Mouse (Mus musculus) liver, embryonic 16.5 days (tissue): ENCODE measurements at regions not wholly inside any gene's neighbourhood (a gene's known extent, or its start where the extent isn't known, plus 50 kb on each side); places are given as distances from the start of the nearest gene placed in this dataset.

ENCODE experiments used
- ATAC-seq: fragments of 200-750 bp; cut with Nextera tagmentation; 2 replicates; pipeline ENCODE4 v1.8.0; 2017; ENCODE audit warnings: low read depth, mild to moderate bottlenecking, moderate number of reproducible peaks, moderate library complexity
- H3K27ac ChIP-seq: fragments of 300-500 bp; sonication (generic); 2 replicates; pipeline ENCODE4 v1.5.1; 2014; ENCODE audit warnings: mild to moderate bottlenecking, low read length
- H3K27me3 ChIP-seq: fragments of 300-500 bp; sonication (generic); 2 replicates; pipeline ENCODE4 v1.6.1; 2014; ENCODE audit warnings: low read depth, low read length, mixed read lengths; ENCODE audit not compliant: control insufficient read depth, insufficient read depth
- H3K36me3 ChIP-seq: fragments of 300-500 bp; sonication (generic); 2 replicates; pipeline ENCODE4 v1.6.1; 2014; ENCODE audit warnings: mild to moderate bottlenecking; ENCODE audit not compliant: control insufficient read depth, insufficient read depth
- H3K4me1 ChIP-seq: fragments of 300-500 bp; sonication (generic); 2 replicates; pipeline ENCODE4 v1.6.1; 2014; ENCODE audit warnings: low read depth, low read length, mixed read lengths; ENCODE audit not compliant: control insufficient read depth
- H3K4me2 ChIP-seq: fragments of 300-500 bp; sonication (generic); 2 replicates; pipeline ENCODE4 v1.6.1; 2014; ENCODE audit warnings: low read depth, low read length, mixed read lengths
- H3K4me3 ChIP-seq: fragments of 300-500 bp; sonication (generic); 2 replicates; pipeline ENCODE4 v1.5.1; 2014; ENCODE audit warnings: low read depth, mild to moderate bottlenecking, low read length
- H3K9ac ChIP-seq: fragments of 300-500 bp; sonication (generic); 2 replicates; pipeline ENCODE4 v1.6.1; 2014; ENCODE audit warnings: low read depth, low read length
- H3K9me3 ChIP-seq: fragments of 300-500 bp; sonication (generic); replicated peaks from 2 replicates; pipeline ENCODE4 v1.6.1; 2016; ENCODE audit warnings: low read length; ENCODE audit not compliant: control insufficient read depth
- WGBS: fragments of 180-500 bp; shearing (Covaris S2); extraction: QIAGEN DNeasy Blood & Tissue Kit; methylation state at CpG from one replicate; pipeline ENCODE4 v1.1.7; 2014; ENCODE audit not compliant: insufficient replicate concordance; 5-methylcytosine and 5-hydroxymethylcytosine counted together

GRCm38 (mm10) chr7:95720083-95720482, 451.0 kb upstream of the Tenm4 start:
- Histone ChIP-seq H3K27ac (no peak overlapping the region), H3K27me3 (no peaks in the 10 kb centered on the region), H3K4me1 (no peaks in the 10 kb centered on the region), H3K36me3 (no peaks in the 10 kb centered on the region), H3K4me3 (no peak overlapping the region), H3K9me3 (no peaks in the 10 kb centered on the region), H3K9ac (no peak overlapping the region), H3K4me2 (no peak overlapping the region)
- no peak for ATAC-seq

DNA sequence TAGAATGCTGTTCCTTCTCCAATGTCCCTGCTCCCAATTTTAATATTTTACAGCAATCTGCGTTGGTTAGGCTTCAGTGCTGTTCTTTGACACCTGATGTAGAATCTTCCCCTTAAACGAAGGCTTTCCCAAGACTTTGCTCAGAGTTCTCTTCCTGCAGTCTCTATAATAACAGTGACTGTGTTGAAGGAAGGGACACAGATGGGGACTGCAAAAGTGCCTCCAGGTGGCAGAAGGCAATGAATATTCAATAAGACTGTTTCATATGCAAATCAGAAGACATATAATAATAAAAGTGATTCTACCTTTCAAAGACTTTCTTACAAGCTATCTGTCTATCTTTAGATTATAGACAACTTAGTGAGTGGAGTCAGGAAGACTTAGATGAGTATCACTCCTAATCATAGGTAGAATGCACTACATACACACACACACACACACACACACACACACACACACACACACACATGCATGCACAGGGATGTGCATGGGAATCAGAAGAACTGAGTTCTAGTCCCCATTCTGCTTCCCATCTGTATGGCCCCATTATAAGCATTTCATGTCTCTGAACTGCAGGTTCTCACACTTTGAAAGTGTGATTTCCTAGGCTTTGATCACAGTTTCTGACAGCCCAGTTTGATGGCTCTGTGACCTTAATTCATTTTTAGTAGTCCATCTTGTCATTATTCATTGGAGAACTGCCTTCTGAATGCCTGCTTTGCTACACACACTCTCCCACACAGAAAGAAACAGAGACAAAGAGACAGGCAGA, 445.1 kb upstream of the Tenm4 start:
- no peak overlapping the region for H3K4me2 ChIP-seq
- H3K36me3 ChIP-seq = no peaks in the 10 kb centered on the region
- no peaks in the 10 kb centered on the region for H3K9me3 ChIP-seq
- H3K4me3 ChIP-seq = no peak overlapping the region
- H3K4me1 ChIP-seq = no peaks in the 10 kb centered on the region
- no peaks in the 10 kb centered on the region for H3K27me3 ChIP-seq
- no peak for ATAC-seq
- 52% methylated on average over 2 of the region's 2 CpGs for WGBS
- no peak overlapping the region for H3K9ac ChIP-seq
- no peak overlapping the region for H3K27ac ChIP-seq

GRCm38 (mm10) chr7:95733807-95734206, 437.2 kb upstream of the Tenm4 start:
- no peak overlapping the region for H3K4me2 ChIP-seq
- no peaks in the 10 kb centered on the region for H3K9me3 ChIP-seq
- WGBS = 64% methylated on average over 1 of the region's 1 CpGs
- H3K27ac ChIP-seq = no peak overlapping the region
- no peak for ATAC-seq
- H3K36me3 ChIP-seq = no peaks in the 10 kb centered on the region
- no peak overlapping the region for H3K4me3 ChIP-seq
- no peaks in the 10 kb centered on the region for H3K27me3 ChIP-seq
- H3K4me1 ChIP-seq = no peaks in the 10 kb centered on the region
- H3K9ac ChIP-seq = no peak overlapping the region

DNA sequence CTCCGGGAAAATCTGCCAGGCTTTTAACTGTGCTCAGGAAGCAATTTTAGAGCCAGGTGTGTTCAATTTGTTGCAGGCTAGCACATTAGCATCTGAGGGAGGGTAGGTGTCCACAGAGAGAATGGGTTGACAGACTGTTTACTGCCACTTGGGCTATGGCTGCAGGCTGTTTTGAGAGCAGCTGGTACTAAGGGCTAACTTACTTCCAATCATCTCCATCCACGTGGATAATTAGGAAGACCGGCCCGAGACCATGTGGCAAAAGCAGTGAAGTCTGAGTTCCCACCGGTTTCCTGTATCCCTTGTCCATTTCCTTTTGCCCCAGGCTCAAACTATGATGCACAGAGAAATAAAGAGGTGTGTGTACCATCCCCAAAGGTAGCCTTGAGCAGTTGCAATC, 436.5 kb upstream of the Tenm4 start:
- H3K9me3 ChIP-seq = no peaks in the 10 kb centered on the region
- H3K4me1 ChIP-seq = no peaks in the 10 kb centered on the region
- no peak overlapping the region for H3K27ac ChIP-seq
- no peak overlapping the region for H3K4me3 ChIP-seq
- no peaks in the 10 kb centered on the region for H3K27me3 ChIP-seq
- 62% methylated on average over 5 of the region's 5 CpGs for WGBS
- no peaks in the 10 kb centered on the region for H3K36me3 ChIP-seq
- ATAC-seq = no peak
- H3K4me2 ChIP-seq = no peak overlapping the region
- H3K9ac ChIP-seq = no peak overlapping the region

DNA sequence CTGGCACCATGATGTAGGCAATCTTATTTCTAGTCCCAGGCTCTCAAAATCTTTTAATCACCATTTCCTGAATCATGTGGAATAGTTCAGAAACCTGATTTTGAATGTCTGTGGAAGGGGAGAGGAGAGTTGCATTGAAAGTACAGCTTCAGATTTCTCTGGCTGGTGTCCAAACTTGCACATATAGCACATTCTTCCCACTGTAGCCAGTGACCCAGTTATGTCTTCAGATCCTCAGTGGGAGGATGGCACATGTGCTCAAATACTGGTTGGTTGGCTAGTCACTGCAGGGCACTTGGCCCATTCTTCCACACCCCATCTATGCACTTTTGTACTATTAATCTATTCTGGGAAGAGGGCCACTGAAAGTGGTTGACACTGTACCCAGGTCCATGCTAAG, 434.3 kb upstream of the Tenm4 start:
- no peak for ATAC-seq
- H3K27me3 ChIP-seq = no peaks in the 10 kb centered on the region
- H3K9me3 ChIP-seq = no peaks in the 10 kb centered on the region
- no peak overlapping the region for H3K9ac ChIP-seq
- no peaks in the 10 kb centered on the region for H3K4me1 ChIP-seq
- H3K4me2 ChIP-seq = no peak overlapping the region
- no peak overlapping the region for H3K4me3 ChIP-seq
- no peak overlapping the region for H3K27ac ChIP-seq
- no peaks in the 10 kb centered on the region for H3K36me3 ChIP-seq

DNA sequence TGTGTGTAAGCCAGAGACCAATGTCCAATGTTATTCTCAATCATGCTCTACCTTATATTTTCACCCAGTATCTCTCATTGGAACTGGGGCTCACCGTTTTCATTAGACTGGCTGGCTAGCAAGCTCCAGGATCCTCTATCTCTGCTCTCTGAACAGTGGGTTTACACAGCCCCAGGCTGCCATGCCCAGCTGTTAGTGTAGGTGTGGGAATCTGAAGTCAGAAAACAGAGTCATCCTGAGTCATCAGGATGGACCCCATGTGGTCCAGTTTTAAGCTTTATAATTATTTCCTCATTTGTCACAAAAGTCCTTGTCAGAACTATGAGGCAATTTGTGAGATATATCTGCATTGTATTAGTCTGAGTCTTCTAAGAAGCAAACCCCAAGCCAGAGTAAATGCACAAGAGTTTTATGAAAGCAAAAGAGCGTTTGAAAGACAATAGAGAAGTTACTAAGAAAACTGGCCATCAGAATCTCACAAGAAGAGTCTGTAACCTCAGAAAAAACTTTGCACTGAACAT, 432.3 kb upstream of the Tenm4 start:
- no peaks in the 10 kb centered on the region for H3K4me1 ChIP-seq
- 34% methylated on average over 2 of the region's 2 CpGs for WGBS
- H3K27me3 ChIP-seq = no peaks in the 10 kb centered on the region
- H3K4me2 ChIP-seq = no peak overlapping the region
- H3K9me3 ChIP-seq = no peaks in the 10 kb centered on the region
- ATAC-seq = no peak
- no peaks in the 10 kb centered on the region for H3K36me3 ChIP-seq
- no peak overlapping the region for H3K9ac ChIP-seq
- H3K27ac ChIP-seq = no peak overlapping the region
- H3K4me3 ChIP-seq = no peak overlapping the region

DNA sequence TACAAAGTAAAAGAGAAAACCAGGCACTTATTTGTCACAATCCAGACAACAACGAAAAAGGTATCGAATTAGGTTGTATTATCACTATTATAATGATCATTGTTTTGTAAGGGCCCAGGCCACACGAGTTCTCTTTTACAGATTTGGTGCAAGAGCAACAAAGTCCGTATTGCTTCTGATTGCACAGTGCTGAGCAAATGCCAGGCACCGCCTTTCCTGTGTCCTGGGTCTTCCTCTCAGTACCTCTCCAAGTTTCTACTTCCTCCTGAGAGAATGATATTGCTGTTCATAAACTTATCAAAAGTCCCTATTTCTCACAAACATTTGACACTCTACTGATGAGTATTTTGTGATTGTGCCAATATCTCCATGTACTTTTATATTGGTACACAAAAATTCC, 431.3 kb upstream of the Tenm4 start:
- ATAC-seq = no peak
- no peaks in the 10 kb centered on the region for H3K9me3 ChIP-seq
- no peak overlapping the region for H3K27ac ChIP-seq
- H3K4me2 ChIP-seq = no peak overlapping the region
- no peak overlapping the region for H3K9ac ChIP-seq
- 50% methylated on average over 5 of the region's 5 CpGs for WGBS
- H3K4me3 ChIP-seq = no peak overlapping the region
- no peaks in the 10 kb centered on the region for H3K4me1 ChIP-seq
- no peaks in the 10 kb centered on the region for H3K27me3 ChIP-seq
- no peaks in the 10 kb centered on the region for H3K36me3 ChIP-seq

- no peak overlapping the region for H3K9ac ChIP-seq
- no peak overlapping the region for H3K27ac ChIP-seq
- H3K36me3 ChIP-seq = no peaks in the 10 kb centered on the region
- H3K27me3 ChIP-seq = no peaks in the 10 kb centered on the region
- no peak for ATAC-seq
- no peaks in the 10 kb centered on the region for H3K4me1 ChIP-seq
- 43% methylated on average over 2 of the region's 2 CpGs for WGBS
- no peak overlapping the region for H3K4me2 ChIP-seq
- H3K4me3 ChIP-seq = no peak overlapping the region
- H3K9me3 ChIP-seq = no peaks in the 10 kb centered on the region
Observed at GRCm38 (mm10) chr7:95758375-95758774, 412.7 kb upstream of the Tenm4 start.

DNA sequence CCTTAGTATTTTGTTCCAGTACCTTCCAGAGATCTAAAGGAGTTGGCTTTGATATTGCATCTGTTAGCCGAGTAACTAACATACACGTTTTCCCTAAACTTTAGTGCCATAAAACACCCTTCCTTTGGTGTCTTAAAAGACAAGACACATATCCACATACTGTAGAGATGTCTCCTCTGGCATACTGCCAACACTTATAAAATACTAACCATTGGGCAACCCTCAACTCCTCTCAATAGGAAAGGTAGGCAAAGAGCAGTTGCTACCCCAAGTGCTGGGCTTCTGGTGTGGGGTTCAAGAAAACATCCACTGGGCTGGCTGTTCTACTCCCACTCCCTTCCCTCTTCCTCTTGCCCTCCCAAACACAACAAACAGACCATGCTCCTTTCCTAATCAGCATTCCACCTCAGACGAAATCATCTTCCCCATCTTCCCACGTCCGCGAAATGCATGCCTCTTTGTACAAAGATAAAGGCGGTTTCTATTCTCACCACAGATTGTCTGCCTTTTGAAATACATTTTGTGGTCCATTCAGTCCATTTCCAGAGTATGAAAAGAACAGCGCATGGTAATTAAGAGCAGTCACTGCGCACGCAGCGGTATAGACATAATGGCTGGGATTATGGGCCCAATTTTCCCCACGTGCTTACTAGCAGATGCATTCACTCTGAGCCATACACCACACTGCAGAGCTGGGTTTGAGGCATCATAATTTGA, 409.9 kb upstream of the Tenm4 start:
- Histone ChIP-seq H3K27me3 (no peaks in the 10 kb centered on the region), H3K4me1 (no peaks in the 10 kb centered on the region), H3K9me3 (no peaks in the 10 kb centered on the region), H3K4me2 (no peak overlapping the region), H3K27ac (no peak overlapping the region), H3K9ac (no peak overlapping the region), H3K4me3 (no peak overlapping the region), H3K36me3 (no peaks in the 10 kb centered on the region)
- 79% methylated on average over 12 of the region's 12 CpGs for WGBS
- ATAC-seq = no peak
